Mouse (Mus musculus) stomach, embryonic 14.5 days (tissue): ENCODE measurements around the gene Cmpk2. TPM values are rescaled to one million over a fixed set of nuclear protein-coding genes. Genes with fewer than 3 reads are reported as not detected.
A peak's percentile ranks its signal among the peaks of the same experiment; 100 is the strongest.
"Not testable (repeated sequence)": the region's sequence is repeated elsewhere in the genome, so short reads cannot be mapped to it uniquely, and the experiment has no call there.

Experiments
- ATAC-seq: fragments of 200-750 bp; cut with Nextera tagmentation; 2 replicates; pipeline ENCODE4 v1.8.0; 2017; ENCODE audit warnings: low read depth, moderate TSS enrichment; ENCODE audit not compliant: insufficient number of reproducible peaks, insufficient read depth, low FRiP score
- H3K27ac ChIP-seq: fragments of 300-500 bp; sonication (generic); 2 replicates; pipeline ENCODE4 v1.5.1; 2014; ENCODE audit warnings: mild to moderate bottlenecking, low read length, moderate library complexity, mixed read lengths
- H3K27me3 ChIP-seq: fragments of 300-500 bp; sonication (generic); 2 replicates; pipeline ENCODE4 v1.6.1; 2014; ENCODE audit warnings: low read length, control low read depth, mixed read lengths; ENCODE audit not compliant: control insufficient read depth, insufficient read depth
- H3K36me3 ChIP-seq: fragments of 300-500 bp; sonication (generic); 2 replicates; pipeline ENCODE4 v1.6.1; 2014; ENCODE audit warnings: mild to moderate bottlenecking, control low read depth, low read length, moderate library complexity, mixed read lengths; ENCODE audit not compliant: control insufficient read depth, insufficient read depth
- H3K4me1 ChIP-seq: fragments of 300-500 bp; sonication (generic); 2 replicates; pipeline ENCODE4 v1.6.1; 2014; ENCODE audit warnings: low read length, control low read depth, mixed read lengths; ENCODE audit not compliant: control insufficient read depth, insufficient read depth
- H3K4me2 ChIP-seq: fragments of 300-500 bp; sonication (generic); replicated peaks from 2 replicates; pipeline ENCODE4 v1.6.1; 2014; ENCODE audit warnings: low read depth, low read length, control low read depth
- H3K4me3 ChIP-seq: fragments of 300-500 bp; sonication (generic); 2 replicates; pipeline ENCODE4 v1.5.1; 2014; ENCODE audit warnings: low read depth, low read length, control low read depth
- H3K9ac ChIP-seq: fragments of 300-500 bp; sonication (generic); replicated peaks from 2 replicates; pipeline ENCODE4 v1.6.1; 2014; ENCODE audit warnings: low read depth, mild to moderate bottlenecking, control low read depth, low read length, moderate library complexity, mixed read lengths
- H3K9me3 ChIP-seq: fragments of 300-500 bp; sonication (generic); 2 replicates; pipeline ENCODE4 v1.6.1; 2016; ENCODE audit warnings: low read depth, low read length, control low read depth; ENCODE audit not compliant: control insufficient read depth
- WGBS: fragments of 180-500 bp; shearing (Covaris S2); extraction: QIAGEN DNeasy Blood & Tissue Kit; methylation state at CpG from one replicate; pipeline ENCODE4 v1.1.7; 2014; 5-methylcytosine and 5-hydroxymethylcytosine counted together
- polyA plus RNA-seq: library from polyadenylated mRNA; unstranded; fragments of >200 nt; fragmentation: Nextera tagmentation; extraction: Ambion mirVana; gene quantifications from 2 replicates; pipeline ENCODE4 v1.2.1, GENCODE M21; 2014

Cmpk2 gene
- 4.6 and 5.5 TPM in 2 replicates for polyA plus RNA-seq

DNA sequence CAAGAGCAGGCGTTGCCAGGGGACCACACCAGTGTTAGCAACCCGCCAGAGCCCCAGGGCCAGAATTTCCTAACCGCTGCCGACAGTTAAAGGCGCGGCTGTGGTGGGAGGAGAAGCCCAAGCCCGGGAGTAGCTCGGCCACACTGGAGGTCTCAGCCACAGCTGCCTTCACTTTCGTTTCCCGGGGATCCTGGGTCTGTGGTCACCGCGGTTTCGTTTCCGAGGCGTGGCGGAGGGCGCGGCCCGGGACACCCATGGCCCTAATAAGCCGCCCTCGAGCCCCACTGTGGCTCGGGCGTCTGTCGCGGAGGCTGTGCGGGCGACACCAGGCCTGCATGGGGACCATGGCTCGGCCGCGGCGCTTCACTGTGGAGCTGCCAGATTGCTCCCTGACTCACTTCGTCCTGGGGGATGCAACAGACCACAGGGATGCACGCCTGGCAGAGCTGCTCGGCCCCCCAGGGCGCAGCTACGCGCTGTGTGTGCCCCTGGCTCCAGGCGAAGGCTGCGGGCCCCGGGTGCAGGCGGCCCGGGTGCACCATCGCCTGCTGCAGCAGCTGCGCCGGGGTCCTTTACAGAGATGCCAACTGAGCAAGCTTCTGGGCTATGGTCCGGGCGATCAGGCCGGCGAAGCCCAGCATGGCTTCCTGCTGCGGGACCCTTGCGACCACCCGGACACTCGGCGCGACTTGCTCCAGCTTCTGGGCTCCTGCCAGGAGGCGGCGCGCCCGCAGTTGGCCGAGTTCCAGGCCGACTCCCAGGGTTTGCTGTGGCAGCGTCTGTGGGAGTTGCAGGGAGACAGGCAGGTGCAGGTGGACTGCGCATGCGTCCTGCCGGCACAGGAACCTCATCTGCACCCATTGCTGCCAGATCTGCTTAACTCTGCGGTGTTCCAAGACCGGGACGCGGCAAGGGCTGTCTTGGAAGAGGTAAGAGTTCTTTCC lies at the start of gene Cmpk2:
Gene Cmpk2, plus strand, starts transcription at position 107 of the 944 bp plus-strand sequence.
- Histone ChIP-seq H3K36me3 (no peaks in the 10 kb centered on the region), H3K27me3 (no peaks in the 10 kb centered on the region), H3K9ac (peak within 1 kb of the TSS; percentile 65), H3K27ac (peak within 1 kb of the TSS; percentile 77; the same call in 1 of the 2 replicates), H3K4me3 (peak within 1 kb of the TSS; percentile 64), H3K9me3 (no peaks in the 10 kb centered on the region), H3K4me1 (no peaks in the 10 kb centered on the region; the same call in 1 of the 2 replicates), H3K4me2 (peak within 1 kb of the TSS; percentile 98)
- under 1% methylated on average over 69 of the region's 69 CpGs for WGBS
- ATAC-seq: peak; percentile 84

DNA sequence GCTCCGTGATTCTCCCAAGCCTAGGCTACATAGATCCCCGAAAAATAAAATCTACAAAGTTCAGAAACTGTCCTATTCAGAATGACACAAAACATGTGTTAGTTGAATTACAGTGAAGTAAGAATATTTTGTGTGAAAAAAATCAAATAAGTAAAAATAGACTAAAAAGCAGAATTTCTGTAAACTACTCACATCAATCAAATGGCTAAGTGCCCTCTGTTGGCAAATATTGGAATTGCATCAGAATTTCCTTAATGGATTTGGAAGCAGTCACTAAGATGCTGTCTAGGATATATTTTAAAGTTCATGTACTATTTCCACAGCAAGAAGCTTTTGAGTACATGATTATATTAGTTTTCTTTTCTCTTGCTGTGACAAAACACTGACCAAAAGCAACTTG lies 44.2 kb upstream of the Cmpk2 start:
- Histone ChIP-seq H3K9ac (no peak overlapping the region), H3K27me3 (no peaks in the 10 kb centered on the region), H3K4me2 (no peak overlapping the region), H3K9me3 (no peaks in the 10 kb centered on the region), H3K4me1 (no peaks in the 10 kb centered on the region), H3K4me3 (no peak overlapping the region), H3K27ac (no peak overlapping the region), H3K36me3 (no peaks in the 10 kb centered on the region)
- no peak for ATAC-seq
- WGBS: 76% methylated on average over 2 of the region's 2 CpGs

DNA sequence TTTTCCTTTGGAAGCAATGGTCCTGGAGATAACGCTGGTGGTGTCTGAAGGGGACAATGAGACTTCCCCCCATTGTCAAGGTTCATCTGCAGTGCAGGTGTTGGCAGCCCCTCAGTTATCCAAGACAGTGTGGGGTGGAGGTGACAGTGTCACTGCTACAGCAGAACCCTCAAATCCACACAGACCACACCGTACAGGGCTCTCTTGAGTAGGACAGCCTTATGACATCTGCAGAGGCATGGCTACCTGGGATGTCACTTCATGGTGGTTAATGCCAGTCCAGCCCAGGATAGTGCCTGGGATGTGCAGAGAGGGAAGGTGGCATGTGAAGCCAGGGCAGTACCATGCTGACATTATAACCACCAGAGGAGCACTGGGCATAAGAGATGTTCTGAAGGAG lies 40.2 kb upstream of the Cmpk2 start:
- not testable (repeated sequence) for H3K4me1 ChIP-seq, H3K4me2 ChIP-seq, H3K27ac ChIP-seq, H3K27me3 ChIP-seq, ATAC-seq, H3K9ac ChIP-seq, H3K9me3 ChIP-seq, H3K36me3 ChIP-seq, H3K4me3 ChIP-seq
- WGBS: 91% methylated on average over 2 of the region's 2 CpGs

DNA sequence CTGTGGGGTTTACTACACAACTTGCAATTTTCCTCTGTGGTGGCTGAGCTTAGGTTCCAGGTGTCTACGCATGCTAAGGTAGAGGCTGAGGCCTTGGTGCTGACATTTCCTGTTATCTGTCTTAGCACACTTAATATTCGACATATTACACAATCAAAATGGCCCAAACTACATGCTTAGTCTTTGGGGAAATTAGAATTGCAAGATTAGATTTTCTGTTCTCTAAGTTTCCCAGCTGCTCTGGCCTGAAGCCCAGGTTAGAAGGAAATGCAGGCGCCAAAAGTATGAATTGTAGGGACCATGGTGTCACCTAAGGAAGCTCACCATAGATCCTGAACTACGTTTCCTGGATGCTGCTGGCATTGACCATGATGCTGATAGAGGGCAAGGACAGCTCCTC lies 32.7 kb upstream of the Cmpk2 start:
- ATAC-seq: no peak
- Histone ChIP-seq H3K27ac (no peak overlapping the region), H3K4me3 (no peak overlapping the region), H3K4me1 (no peaks in the 10 kb centered on the region), H3K9me3 (no peaks in the 10 kb centered on the region), H3K27me3 (no peaks in the 10 kb centered on the region), H3K4me2 (no peak overlapping the region), H3K36me3 (no peaks in the 10 kb centered on the region), H3K9ac (no peak overlapping the region)
- 82% methylated on average over 4 of the region's 4 CpGs for WGBS

DNA sequence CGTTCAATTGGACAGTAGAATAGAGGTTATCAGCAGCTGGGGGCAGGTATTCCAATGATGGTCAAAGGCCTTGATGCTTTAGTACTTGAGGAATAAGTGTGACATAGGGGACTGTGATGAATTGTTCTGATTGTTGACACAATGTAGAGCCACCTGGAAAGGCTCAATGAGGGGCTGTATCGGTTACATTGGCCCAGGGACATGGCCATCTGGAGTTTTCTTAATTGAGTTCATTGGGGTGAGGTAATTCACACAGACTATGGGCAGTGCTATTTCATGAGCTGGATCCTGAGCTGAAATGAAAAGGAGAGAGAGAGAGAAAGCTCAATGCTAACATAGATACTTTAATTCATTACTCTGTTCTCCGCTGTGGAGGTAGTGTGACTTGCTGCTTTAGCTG lies 31.1 kb upstream of the Cmpk2 start:
- ATAC-seq: no peak
- no peaks in the 10 kb centered on the region for H3K9me3 ChIP-seq
- WGBS: 36% methylated on average over 3 of the region's 3 CpGs
- H3K27me3 ChIP-seq: no peaks in the 10 kb centered on the region
- H3K36me3 ChIP-seq: no peaks in the 10 kb centered on the region
- H3K27ac ChIP-seq: no peak overlapping the region
- no peak overlapping the region for H3K4me3 ChIP-seq
- H3K4me2 ChIP-seq: no peak overlapping the region
- no peak overlapping the region for H3K9ac ChIP-seq
- no peaks in the 10 kb centered on the region for H3K4me1 ChIP-seq

DNA sequence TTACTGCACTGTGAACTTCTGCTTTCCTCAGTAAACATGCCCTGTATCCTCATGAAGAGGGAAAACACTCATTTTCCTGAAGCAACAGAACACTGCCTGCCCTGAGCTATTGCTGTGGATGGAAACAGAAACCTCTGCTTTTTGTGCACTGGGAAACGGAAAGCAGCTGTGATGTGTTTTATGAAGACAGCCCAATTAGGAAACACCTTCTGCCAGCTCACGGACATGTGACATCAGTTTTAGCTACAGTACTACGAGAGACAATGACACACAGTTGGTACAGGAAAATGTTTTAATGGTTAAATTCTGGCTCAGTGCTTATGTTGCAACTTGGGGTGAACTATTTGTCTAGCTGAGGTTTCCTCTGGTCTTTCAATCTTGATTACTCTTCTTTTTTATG lies 29.6 kb upstream of the Cmpk2 start:
- Histone ChIP-seq H3K4me1 (no peaks in the 10 kb centered on the region), H3K4me2 (no peak overlapping the region), H3K9ac (no peak overlapping the region), H3K27ac (no peak overlapping the region), H3K9me3 (no peaks in the 10 kb centered on the region), H3K36me3 (no peaks in the 10 kb centered on the region), H3K4me3 (no peak overlapping the region), H3K27me3 (no peaks in the 10 kb centered on the region)
- ATAC-seq: no peak
- 45% methylated on average over 3 of the region's 3 CpGs for whole genome bisulfite sequencing

DNA sequence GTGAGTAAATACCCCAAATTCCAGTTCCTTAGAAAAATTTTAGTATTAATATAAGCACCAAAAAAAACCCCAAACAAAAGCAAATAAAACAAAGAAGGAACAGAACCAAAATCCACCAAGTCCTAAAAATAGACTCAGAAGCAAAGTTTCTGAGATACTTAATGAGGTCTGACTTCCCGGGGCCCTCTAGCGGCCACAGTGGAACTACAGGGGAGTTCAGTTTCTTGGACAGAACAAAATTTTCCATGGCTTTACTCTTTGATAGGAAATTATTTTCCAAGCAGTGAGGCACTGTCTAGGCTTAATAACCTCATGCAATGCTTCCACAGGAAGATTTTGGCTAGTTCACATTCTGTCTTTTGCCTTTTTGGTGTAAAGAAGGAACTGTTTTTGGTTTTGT lies 24.9 kb upstream of the Cmpk2 start:
- H3K4me1 ChIP-seq: no peaks in the 10 kb centered on the region
- no peaks in the 10 kb centered on the region for H3K36me3 ChIP-seq
- no peak overlapping the region for H3K27ac ChIP-seq
- 3% methylated on average over 2 of the region's 2 CpGs for WGBS
- no peak overlapping the region for H3K9ac ChIP-seq
- no peak for ATAC-seq
- H3K9me3 ChIP-seq: no peaks in the 10 kb centered on the region
- no peaks in the 10 kb centered on the region for H3K27me3 ChIP-seq
- no peak overlapping the region for H3K4me2 ChIP-seq
- no peak overlapping the region for H3K4me3 ChIP-seq

DNA sequence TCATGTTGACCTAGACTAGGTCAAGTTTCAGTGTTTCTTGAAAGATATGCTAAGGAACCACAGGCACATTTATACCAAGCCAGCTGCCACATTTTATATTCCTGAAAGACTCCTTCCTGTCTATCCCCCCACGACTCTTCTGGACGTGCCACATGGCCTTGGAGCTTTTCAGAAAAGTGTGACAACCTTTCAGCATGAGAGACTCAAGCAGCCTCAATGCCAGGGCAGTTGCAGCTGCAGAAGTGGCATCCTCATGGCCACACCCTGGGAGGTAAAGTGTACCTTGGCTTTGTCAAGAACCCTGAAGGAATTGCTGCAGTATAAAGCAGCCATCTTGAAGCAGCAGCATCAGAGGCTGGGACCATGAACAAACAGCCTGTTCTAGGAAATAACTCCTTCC lies 24.5 kb upstream of the Cmpk2 start:
- 71% methylated on average over 2 of the region's 2 CpGs for WGBS
- no peak for ATAC-seq
- H3K4me2 ChIP-seq: no peak overlapping the region

More for the DNA sequence above, 24.5 kb upstream of the Cmpk2 start:
- Histone ChIP-seq H3K4me1 (no peaks in the 10 kb centered on the region), H3K36me3 (no peaks in the 10 kb centered on the region), H3K27ac (no peak overlapping the region), H3K9me3 (no peaks in the 10 kb centered on the region), H3K9ac (no peak overlapping the region), H3K4me3 (no peak overlapping the region), H3K27me3 (no peaks in the 10 kb centered on the region)
